Mouse (Mus musculus) kidney, adult 18-20 months (tissue): ENCODE data around the gene Dqx1.

Experiments used
- DNase-seq: peaks from one replicate; pipeline ENCODE4 v3.0.0; 2021

Gene Dqx1

DNA sequence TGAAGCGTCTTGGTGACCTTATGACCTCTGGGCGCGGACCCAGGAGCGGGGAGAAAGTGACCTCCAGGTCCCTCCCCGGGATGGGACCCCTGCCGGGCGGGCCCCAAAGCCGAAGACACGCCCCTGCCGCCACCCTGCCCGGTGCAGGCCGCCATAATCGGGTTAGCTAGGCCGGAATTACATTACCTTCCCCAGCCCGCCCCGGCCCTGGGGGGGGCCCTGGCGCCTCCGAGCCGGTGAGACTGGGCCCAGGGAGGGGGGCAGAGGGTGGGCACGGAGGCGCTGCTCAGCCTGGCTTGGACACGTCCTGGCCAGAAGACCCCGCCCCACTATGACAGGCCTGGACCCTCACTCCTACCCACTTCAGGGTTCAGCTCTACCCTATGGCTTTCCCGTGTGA is 13.6 kb downstream of the Dqx1 start:
- no peak for DNase-seq

DNA sequence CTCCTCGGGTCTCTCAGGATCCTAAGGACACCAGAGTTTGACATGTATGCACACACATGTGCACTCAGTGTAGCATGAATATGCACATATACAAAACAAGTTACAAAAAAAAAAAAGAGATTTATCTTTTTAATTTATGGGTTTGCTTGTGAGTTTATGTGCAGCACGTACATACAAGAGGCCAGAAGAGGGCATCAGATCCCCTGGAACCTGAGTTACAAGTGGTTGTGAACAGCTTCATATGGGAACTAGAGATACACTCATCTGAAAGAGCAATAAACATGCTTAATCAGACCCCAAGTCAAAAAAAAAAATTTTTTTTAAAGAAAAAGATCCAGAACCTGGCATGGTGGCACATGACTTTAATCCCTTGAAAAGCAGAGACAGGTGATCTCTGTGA is 17.3 kb downstream of the Dqx1 start:
- DNase-seq: no peak

DNA sequence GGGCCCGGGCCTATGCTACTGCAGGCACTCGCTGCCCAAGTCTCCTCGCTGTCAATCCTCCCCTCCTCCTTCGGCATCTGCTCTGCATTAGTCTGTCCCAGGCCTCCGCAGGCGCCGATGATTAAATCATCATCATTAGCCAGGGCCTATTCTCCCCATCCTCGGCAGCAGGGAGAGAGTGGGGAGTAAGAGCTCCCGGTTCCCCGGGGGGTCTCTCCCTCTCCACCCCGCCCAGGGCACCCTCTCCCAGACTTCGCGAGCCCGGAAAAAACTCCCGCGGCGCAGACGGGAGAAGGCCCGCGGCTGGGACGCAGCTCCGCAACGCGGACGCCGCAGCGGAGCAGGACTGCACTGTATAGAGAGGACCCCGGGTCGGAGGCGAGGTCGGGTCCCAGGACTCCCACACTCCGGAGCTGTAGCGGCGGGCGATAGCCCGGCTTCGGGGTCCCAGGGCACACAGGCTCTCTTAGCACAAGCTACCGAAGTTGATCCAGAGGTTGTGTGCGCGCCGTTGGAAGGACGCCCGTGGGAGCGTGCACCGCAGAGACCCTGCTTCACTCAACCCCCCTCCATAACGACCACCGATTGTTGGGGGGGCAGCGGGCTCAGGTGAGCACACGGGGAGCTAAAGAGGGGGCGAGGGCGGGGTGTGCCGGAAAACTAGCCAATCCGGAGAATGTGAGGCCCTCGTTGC is 20.1 kb downstream of the Dqx1 start, which contains the start of gene Pcgf1:
Pcgf1 (plus strand) TSS at position 240 of the 694 bp plus-strand sequence.
- DNase-seq: no peak

DNA sequence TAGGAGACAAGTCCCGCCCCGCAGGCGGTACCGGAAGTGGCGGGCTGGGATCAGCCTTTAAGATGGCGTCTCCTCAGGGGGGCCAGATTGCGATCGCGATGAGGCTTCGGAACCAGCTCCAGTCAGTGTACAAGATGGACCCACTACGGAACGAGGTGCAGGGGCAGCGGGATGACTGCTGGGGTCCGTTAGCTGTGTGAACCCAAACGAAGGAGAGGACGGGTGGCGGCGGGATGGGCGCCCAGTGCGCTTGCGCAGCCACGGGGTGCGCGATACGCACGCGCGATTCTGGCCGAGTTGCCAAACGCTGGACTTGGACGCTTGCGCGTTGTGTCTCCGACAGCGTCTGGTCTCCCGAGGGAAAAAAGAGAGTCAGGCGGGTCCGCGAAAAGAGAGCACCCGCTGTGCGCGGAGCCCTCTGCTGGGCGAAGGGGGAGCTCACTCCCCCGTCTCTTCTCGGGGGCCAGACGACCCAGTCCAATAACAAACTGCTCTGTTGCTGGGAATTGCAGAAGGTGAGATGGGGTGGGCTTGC is 20.7 kb downstream of the Dqx1 start:
- DNase-seq: peak; percentile 100

DNA sequence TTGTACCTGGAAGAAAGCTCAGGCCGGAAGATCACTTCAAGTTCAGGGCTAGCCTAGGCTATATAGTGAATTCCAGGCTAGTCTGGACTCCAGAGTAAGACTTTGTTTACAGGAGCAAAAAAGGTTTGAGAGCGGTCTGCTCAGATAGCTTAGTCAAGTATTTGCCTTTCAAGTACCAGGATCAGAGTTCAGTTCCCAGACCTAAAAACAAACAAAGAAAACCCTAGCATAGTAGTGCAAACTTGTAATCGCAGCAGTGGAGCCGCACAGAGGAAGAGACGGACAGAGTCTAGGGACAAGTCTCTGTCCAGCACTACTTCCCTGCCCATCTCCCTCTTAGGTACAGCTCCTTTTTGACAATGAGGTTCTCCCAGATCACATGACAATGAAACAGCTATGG is 22.6 kb downstream of the Dqx1 start:
- no peak for DNase-seq

DNA sequence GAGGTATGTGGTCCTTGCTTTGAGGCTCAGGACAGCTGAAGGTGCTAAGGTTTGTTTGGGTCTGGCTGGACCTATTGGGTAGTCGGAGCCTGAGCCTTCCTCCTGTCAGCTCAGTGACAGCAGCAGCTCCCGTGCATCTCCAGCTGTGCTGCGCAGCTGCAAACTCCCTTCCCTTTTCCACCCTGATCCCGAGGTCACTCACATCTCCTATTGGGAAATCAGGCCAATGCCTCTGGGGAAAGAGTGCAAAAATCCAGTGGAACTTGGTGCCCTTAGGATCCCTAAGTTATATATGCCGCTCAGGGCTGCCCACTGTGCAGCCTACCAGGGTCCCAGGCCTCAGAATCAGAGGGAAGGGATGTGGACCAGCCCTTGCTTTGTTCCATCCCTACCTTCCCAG is 25.9 kb downstream of the Dqx1 start:
- no peak for DNase-seq

DNA sequence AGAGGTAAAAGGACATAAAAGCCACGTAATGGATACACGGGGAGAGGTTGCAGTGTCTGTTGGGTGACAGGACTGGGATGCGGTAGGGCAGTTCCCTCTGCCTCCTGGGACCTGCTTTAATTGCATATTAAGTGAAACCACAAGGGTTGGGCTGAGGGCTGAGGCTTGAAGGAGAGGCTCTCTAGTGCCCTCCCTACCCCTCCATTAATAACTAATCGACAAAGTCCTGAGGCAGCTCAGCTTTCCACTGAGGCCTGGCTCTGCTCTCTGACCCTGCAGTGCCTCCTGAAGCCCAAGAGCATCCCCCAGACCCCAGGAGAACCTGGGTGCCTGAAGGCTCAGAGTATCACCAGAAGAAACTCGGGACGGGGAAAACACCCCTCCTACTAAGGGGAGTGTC is 26.8 kb downstream of the Dqx1 start:
- no peak for DNase-seq

DNA sequence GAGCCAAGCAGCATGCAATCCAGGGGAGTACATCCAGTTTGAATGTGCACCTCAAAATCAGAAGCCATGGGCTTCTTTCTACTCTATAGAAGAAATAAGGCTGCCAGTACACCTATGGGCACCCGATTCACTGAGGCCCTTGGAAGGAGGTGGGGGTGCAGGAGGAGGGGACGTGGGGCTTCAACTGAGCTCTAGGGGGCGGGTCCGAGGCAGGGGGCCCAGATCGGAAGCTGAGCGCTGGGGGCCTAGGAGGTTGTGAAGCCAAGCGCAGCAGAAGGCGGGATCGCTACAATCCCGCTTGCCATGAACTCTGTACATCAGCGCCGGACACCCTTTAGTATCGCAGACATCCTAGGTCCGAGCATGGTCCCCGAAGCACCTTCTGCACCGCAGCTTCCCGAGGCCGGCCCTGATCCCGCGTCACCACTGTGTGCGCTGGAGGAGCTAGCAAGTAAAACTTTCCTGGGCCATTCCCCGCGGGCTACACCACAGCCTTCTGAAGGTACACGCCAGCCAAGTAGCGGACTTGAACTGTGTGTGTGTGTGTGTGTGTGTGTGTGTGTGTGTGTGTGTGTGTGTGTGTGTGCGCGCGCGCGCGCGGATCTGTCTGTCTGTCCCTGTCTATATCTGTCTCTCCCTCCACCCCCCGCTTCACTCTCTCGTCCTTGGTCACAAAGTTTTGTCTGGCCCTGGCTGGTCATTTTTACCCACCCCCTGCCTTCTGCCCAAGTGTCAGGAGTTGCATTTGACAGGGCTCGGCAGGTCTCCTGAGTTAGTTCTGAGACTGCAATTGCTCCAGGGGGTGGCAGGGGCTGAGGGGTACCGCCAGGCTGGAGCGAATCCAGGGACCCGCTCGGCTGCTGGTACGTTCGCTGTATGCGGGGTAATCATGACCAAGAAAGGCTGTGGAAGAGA is 28.7 kb downstream of the Dqx1 start, which contains the start of gene Lbx2:
Lbx2 (plus strand) TSS at position 247 of the 915 bp plus-strand sequence.
- DNase-seq: peak; percentile 13

DNA sequence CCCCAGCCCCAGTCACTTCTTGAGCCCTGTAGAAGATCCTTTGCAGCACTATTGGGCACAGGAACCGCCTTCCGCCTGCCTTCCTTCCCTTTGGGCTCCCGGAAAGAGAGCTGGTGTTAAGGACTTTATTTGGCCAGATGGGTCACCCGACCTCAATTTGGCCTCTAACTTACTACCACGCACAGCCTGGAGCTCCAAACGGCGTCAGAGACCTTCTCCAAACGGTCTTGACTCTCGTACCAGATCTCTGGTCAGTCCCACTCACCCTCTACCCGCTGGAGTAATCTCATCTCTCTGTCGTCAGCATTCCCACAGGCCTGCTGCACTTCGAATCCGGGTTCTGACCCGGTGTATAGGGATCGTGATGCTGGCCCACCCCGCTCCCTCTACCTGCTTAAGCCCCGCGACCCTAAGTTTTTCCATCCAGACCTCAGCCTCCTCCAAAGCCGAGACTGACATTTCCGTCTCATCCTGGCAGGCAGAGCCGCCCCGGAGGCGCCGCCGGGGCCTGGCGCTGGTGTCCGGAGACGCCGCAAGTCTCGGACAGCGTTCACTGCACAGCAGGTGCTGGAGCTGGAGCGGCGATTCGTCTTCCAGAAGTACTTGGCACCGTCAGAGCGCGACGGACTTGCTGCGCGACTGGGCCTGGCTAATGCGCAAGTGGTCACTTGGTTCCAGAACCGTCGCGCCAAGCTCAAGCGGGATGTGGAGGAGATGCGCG is 29.7 kb downstream of the Dqx1 start:
- DNase-seq: peak; percentile 52

DNA sequence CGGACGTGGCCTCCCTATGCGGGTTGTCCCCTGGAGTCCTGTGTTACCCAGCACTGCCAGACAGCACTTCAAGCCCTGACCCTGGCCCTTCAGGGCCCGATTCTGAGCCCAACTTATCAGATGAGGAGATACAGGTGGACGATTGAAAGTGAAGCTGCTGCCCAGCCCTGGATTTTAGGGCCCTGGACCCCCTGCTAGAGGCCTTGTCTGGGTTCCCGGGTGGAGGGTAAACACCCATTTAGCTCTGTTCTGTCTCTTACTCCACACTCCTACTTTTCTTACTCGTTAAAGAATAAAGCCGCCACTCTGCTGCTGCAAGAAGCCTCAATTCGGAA is 30.2 kb downstream of the Dqx1 start:
- DNase-seq: no peak

DNA sequence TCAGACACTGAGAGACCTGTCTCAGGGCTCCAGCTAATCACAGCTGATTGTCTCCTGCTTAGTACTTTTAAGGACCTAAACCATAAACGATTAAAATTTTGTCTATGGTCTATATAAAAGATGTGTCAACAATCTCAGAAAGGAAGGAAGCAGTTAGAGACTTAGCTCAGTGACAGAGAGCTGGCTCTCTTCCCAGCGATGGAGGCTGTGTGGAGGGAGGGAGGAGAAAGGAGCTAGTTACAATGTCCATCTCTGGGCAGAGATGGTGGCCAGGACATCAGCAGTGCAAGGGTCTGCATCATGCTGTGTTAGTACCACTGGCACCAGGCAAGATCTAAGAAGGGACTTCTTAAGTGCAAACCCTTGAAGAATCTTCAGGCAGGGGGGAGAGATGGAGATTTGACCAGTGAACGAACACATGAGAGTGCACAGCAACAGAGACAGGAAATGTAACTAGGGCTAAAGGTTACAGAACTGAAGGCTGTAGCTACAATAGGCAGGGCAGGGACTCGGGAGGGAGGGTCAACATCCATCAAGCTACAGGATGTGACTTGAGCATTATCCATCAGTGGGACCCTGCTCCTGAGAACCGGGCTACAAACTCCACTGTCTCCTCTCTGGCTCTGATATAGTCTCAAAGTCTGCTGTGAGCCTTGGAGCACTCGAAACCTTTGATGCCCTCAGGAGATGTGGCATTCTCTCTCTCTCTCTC is 34.9 kb downstream of the Dqx1 start:
- DNase-seq: peak; percentile 23

DNA sequence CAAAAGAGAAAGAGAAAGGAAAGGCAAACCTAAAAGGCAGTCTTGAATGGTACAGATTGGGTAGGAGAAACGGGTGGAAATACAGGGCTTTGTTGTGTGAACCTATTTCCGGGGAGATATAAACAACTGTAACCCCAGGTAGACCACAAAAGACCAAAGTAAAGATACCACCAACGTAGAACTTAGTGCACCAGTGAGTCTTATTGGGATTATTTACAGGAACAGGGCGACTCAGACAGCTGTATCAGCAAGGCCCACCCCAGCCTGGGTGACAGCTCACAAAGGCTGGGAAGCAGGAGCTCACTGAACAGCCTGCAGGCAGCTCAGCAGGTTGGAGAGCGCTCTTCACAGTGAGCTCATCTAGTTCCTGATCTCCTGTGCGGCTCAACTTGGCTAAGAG is 38.3 kb downstream of the Dqx1 start:
- DNase-seq: no peak

DNA sequence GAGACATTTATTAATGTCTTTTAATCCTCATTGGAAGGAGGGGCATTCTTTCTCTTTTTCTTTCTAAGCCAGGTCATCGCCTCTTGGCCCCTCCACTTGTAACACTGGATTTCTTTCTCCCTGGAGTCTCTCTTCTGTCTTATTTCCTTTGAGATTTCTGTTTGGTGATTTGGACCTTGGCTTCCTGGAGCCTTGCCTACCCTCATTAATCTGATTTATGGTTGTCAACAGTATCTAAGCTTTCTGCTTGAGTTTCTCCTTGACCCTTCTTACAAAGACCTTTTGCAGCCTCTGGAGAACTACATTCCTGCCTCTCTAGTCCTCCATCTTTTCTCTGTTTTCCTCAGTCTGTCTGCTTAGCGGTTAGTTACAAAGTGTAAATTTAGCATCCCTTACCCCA is 40.8 kb downstream of the Dqx1 start:
- no peak for DNase-seq

DNA sequence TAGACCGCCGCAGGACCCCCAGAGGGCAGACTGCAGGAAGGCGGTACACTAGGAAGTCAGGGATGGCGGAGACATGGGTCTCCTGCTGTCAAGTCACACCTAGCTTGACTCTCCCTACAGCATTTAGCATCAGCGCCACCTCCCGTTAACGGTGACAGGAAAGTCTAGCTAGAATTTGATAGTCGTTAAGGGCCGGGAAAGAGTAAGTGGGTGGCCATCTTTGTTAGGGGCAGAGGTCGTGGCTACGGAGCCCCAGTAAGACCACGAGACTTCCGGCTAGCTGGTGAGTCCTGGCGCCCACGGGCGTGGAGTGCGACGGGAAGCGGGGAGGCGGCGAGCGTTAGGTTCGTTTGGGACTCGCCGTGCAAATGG is 43.7 kb downstream of the Dqx1 start, which contains the start of the genes Ccdc142 and Gm42688:
Ccdc142 (plus strand) TSS at position 286 of the 372 bp plus-strand sequence.
Gm42688 (plus strand) TSS at position 302 of the 372 bp plus-strand sequence.
- peak; percentile 93 for DNase-seq

DNA sequence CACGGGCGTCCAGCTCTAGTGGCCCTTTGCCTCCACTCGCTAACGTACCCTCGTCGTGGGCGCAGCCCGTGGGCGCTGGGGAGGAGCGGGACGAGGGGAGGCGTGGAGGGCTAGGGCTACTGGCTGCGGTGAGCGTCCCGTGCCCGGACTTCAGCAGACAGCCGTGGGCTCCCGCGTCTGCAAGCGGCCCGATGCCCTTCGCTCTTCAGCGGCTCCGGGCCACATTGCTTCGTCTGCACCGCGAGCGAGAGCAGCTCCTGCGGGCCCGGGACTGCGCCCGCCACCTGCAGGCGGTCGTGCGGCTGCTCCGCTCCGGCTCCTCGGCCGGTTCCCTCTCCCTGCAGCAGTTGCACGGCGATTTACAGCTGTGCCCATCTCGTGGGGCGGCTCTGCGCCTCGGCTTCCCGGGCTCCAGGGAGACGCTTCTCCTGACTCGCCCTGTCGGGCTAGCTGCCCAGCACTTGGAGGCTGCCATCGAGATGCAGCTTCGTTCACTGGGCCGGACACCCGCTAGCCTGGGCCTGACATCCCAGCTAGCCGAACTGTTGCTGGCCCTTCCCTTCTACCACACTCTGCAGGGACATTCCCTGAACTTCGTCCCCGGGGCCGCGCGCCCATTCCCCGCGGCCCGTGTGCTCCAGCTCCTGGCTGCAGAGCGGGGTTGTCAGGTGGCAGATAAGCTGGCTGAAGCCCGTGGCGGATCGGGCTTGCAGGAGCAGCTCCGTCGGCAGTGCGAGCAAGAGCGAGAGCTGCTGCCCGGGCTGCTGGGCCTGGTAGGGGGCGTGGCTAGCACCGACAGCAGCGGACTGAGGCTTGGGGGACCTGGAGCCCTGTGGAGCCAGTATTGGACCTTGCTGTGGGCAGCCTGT is 44.3 kb downstream of the Dqx1 start:
- DNase-seq: peak; percentile 77

DNA sequence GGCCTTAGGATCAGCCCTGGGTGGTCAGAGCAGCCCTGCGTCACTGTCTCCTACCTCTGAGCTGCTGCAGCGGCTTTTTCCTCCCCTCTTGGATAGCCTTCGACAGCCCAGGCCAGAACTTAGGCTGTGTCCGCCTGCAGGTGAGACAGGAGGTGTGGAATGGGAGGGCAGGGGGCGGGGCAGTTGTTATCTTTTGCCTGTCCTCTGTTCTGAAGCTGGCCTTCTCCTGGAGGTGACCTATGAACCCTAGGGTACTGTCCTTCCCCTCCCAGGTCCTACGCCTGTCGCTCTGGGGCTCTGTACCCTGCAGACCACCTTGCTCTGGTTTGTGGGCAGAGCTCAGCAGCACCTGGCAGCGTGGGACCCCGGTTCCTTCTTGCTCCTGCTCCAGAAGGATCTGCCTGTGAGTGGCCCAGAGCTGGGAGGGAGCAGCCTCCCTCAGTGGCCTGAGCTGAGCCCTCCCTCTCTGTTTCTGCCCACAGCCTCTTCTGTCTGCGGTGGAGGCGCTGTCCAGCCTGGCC is 45.5 kb downstream of the Dqx1 start:
- DNase-seq: no peak

DNA sequence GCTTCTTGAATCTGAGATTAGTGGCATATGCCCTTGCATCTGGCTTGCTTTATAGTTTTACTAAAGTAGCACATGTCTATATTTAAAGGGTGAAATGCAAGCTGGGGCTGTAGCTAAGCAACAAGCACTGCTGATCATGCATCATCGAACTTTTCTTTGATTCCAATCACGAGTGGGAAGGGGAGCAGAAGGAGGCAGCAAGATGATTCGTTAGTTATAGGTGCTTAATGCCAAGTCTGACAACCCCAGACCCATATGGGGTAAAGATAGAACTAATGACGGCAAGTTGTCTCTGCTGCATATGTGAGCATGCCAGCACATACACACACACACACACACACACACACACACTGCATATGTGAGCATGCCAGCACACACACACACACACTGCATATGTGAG is 46.5 kb downstream of the Dqx1 start:
- DNase-seq: no peak

DNA sequence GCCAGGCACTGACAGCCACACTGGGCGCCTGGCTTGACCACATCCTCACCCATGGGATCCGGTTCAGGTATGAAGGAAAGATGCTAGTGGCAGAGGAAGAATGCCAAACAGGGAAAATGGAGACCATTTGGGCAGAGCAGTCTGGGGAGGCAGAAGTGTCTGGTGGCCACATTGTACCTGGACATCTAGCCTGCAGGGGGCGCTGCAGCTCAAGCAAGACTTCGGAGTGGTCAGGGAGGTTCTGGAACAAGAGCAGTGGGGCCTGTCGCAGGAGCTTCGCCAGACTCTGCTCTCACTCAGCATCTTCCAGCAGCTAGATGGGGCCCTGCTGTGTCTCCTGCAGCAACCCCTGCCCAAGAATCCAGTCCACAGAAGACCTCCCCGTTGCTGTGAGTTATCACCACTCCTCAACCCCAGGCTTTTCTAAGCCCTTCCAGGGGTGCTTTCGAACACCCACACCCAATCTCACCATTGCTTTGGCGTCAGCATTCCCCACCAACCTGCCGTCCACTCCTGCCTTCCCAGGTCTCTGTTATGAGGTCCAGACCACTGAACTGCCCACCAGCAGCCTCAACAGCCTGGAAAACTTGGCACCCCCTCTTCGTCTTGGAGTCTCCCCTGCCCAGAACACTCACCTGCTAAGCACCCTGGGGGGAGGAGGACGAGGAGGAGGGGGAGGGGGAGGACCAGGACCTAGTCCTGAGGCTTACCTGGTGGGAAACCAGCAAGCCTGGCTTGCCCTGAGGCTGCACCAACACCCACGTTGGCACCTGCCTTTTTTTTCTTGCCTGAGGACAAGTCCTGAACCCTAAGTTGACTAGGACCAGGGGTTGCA is 50.1 kb downstream of the Dqx1 start:
- peak; percentile 81 for DNase-seq

DNA sequence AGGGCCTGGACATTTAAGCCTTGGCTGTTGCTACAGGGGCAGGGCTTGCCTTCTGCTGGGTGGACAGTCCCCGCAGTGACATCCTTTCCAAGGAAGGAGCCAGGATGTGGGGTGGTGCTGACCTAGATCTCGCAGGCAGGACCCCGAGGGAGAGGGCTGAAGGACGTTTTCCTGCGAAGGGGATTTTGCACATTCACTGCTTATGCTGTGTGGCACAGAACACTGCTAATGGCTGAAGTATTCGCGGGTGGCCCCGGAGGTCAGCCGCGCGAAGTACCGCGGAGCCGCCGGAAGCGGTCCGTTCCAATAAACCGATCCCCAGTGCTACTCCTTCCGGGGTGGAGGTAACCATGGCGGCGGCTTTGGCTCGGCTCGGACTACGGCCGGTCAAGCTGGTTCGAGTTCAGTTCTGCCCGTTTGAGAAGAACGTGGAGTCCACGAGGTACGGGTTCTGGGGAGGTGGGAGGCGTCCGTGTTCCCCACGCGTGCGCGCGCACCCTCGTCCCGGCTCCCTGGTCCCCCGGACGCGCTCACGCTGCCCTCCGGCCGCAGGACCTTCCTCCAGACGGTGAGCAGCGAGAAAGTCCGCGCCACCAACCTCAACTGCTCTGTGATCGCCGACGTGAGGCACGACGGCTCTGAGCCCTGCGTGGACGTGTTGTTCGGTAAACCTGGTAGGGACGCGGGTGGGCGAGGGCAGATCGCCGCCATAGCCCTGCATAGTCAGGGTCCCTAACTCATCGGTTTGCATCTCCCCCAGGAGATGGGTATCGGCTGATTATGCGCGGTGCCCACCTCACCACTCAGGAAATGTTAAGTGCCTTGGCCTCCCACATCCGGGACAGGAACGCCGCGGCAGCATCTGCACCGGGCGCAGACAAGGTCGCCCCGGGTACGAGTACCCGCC is 51.4 kb downstream of the Dqx1 start, which contains the start of gene Mrpl53:
Mrpl53 (plus strand) TSS at position 279 of the 907 bp plus-strand sequence.
- peak; percentile 88 for DNase-seq
